Mouse (Mus musculus) liver, postnatal 0 days (tissue): ENCODE measurements at regions not wholly inside any gene's neighbourhood (a gene's known extent, or its start where the extent isn't known, plus 50 kb on each side); places are given as distances from the start of the nearest gene placed in this dataset.

Experiments
- ATAC-seq: fragments of 200-750 bp; cut with Nextera tagmentation; 2 replicates; pipeline ENCODE4 v1.8.0; 2017; ENCODE audit warnings: mild to moderate bottlenecking, moderate library complexity
- DNase-seq: peaks from one replicate; pipeline ENCODE4 v3.0.0-alpha.2; 2016
- H3K27ac ChIP-seq: fragments of 300-500 bp; sonication (generic); 2 replicates; pipeline ENCODE4 v1.5.1; 2014; ENCODE audit warnings: antibody characterized with exemption, moderate library complexity, mild to moderate bottlenecking, low read depth
- H3K27me3 ChIP-seq: fragments of 300-500 bp; sonication (generic); 2 replicates; pipeline ENCODE4 v1.6.1; 2014; ENCODE audit warnings: low read length, control low read depth, mixed read lengths; ENCODE audit not compliant: insufficient read depth
- H3K36me3 ChIP-seq: fragments of 300-500 bp; sonication (generic); replicated peaks from 2 replicates; pipeline ENCODE4 v1.6.1; 2014; ENCODE audit warnings: mild to moderate bottlenecking, control low read depth, low read length, moderate library complexity, mixed read lengths; ENCODE audit not compliant: insufficient read depth
- H3K4me1 ChIP-seq: fragments of 300-500 bp; sonication (generic); 2 replicates; pipeline ENCODE4 v1.6.1; 2014; ENCODE audit warnings: antibody characterized with exemption, mild to moderate bottlenecking, control low read depth; ENCODE audit not compliant: insufficient read depth
- H3K4me2 ChIP-seq: fragments of 300-500 bp; sonication (generic); 2 replicates; pipeline ENCODE4 v1.6.1; 2014; ENCODE audit warnings: low read depth, mild to moderate bottlenecking, low read length, moderate library complexity, mixed read lengths
- H3K4me3 ChIP-seq: fragments of 300-500 bp; sonication (generic); 2 replicates; pipeline ENCODE4 v1.5.1; 2014; ENCODE audit warnings: low read depth, low read length
- H3K9ac ChIP-seq: fragments of 300-500 bp; sonication (generic); replicated peaks from 2 replicates; pipeline ENCODE4 v1.6.1; 2014; ENCODE audit warnings: mild to moderate bottlenecking, moderate library complexity
- H3K9me3 ChIP-seq: fragments of 300-500 bp; sonication (generic); 2 replicates; pipeline ENCODE4 v1.6.1; 2016; ENCODE audit warnings: mild to moderate bottlenecking, control low read depth, low read length, mixed read lengths
- CTCF ChIP-seq: sonication (generic); IDR thresholded peaks from 2 replicates; pipeline ENCODE4 v1.5.1; 2016; ENCODE audit warnings: antibody characterized with exemption, low read depth
- EP300 ChIP-seq: IDR thresholded peaks from 2 replicates; pipeline ENCODE4 v1.6.1; 2016; ENCODE audit warnings: antibody characterized with exemption, low read depth, mild to moderate bottlenecking
- WGBS: fragments of 180-500 bp; shearing (Covaris S2); extraction: QIAGEN DNeasy Blood & Tissue Kit; methylation state at CpG from one replicate; pipeline ENCODE4 v1.1.7; 2014; ENCODE audit not compliant: insufficient replicate concordance; 5-methylcytosine and 5-hydroxymethylcytosine counted together

DNA sequence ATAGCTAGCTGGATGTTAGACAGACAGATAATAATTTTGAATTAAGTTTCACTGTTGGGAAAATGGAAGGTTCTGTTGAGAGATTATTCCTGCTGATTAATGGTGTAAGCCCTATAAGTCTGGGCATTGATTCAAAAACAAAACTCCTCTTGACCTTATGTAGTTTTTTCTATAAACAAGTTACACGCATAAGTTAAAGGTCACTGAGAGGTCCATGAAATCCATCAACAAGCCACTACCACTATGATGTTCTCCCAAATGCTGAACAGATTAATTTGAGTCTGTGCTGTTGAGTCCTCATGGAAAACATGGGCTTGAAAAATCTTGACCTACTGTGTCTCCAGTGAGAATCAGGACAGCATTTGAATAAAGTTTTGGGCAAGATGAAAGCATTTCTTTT is 109.3 kb upstream of the Gdf10 start:
- ATAC-seq (no peak), DNase-seq (no peak)
- Histone ChIP-seq H3K9me3 (no peaks in the 10 kb centered on the region), H3K4me1 (peaks cover 4% of the 10 kb centered on the region; the same call in 1 of the 2 replicates), H3K9ac (no peak overlapping the region), H3K4me3 (no peak overlapping the region), H3K27me3 (no peaks in the 10 kb centered on the region), H3K4me2 (no peak overlapping the region), H3K27ac (no peak overlapping the region), H3K36me3 (no peaks in the 10 kb centered on the region)
- TF ChIP-seq CTCF (no peak), EP300 (no peak)
- WGBS, result 71% methylated on average over 1 of the region's 1 CpGs

DNA sequence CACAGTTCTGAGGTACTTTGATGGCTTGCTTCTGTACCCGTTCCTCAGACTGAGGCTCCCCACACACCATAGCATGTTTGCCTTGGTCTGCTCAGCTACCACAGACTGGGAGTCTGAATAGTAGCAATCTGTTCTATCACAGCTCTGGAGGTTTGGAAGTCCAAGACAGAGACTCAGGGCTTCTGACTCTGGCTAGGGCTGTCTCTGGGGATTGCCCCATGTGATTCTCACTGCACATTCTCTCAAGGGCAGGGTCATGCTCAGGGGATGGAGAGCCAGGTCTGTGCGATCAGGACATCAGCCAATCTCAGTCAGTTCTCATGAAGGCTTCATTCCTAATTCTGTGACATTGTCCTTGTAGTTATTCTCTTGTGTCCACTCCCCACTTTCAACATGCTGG is 108.8 kb upstream of the Gdf10 start:
- no peaks in the 10 kb centered on the region; the same call in 1 of the 2 replicates for H3K4me1 ChIP-seq
- no peak for ATAC-seq
- H3K36me3 ChIP-seq, result no peaks in the 10 kb centered on the region
- no peak for DNase-seq
- 69% methylated on average over 2 of the region's 2 CpGs for WGBS
- no peak overlapping the region for H3K9ac ChIP-seq
- no peaks in the 10 kb centered on the region for H3K9me3 ChIP-seq
- no peak overlapping the region for H3K4me3 ChIP-seq
- no peak overlapping the region for H3K4me2 ChIP-seq
- TF ChIP-seq EP300 (no peak), CTCF (no peak)
- no peaks in the 10 kb centered on the region for H3K27me3 ChIP-seq
- no peak overlapping the region for H3K27ac ChIP-seq

DNA sequence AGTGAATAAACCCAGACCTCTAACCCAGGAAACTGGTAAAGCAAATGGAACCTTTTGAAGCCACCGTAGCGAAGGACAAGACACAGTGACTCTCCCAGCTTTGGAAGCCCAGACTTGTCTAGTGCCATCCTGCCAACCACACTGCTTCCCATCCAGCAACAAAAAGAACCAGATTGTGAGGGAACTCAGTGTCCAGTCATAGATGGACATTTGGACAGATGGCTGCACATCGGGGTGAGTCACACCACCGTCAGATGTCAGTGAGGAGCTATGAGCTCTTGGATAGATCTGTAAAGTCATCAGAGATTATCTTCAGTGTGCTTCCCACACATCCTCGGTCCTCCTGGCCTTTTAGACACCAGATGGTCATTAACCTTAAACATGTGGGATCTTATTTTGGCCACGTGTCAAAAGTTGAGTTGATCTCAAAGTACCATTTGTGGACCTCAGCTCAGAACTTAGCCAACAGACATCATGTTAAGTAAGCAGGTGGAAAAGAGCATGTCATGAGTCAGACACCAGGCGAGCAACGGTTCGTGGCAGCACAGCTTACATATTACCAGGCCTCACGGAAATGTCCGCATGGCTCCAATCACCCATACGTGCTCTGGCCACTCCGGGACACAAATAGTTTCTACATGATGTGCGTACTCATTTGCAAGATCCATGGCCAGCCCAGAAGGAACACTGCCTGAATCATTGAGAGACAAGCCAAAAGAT is 102.7 kb upstream of the Gdf10 start:
- Histone ChIP-seq H3K27me3 (no peaks in the 10 kb centered on the region), H3K4me1 (no peaks in the 10 kb centered on the region), H3K4me2 (no peak overlapping the region), H3K9ac (no peak overlapping the region), H3K9me3 (no peaks in the 10 kb centered on the region), H3K36me3 (no peaks in the 10 kb centered on the region), H3K4me3 (no peak overlapping the region), H3K27ac (no peak overlapping the region)
- ATAC-seq (no peak), DNase-seq (no peak)
- no peak for TF ChIP-seq CTCF
- 74% methylated on average over 14 of the region's 14 CpGs for WGBS

GRCm38 (mm10) chr14:33821436-33821835 is 102.0 kb upstream of the Gdf10 start:
- H3K4me1 ChIP-seq, result no peaks in the 10 kb centered on the region
- H3K36me3 ChIP-seq, result no peaks in the 10 kb centered on the region
- no peak overlapping the region for H3K27ac ChIP-seq
- no peaks in the 10 kb centered on the region for H3K9me3 ChIP-seq
- DNase-seq (no peak), ATAC-seq (no peak)
- no peak overlapping the region for H3K9ac ChIP-seq
- no peaks in the 10 kb centered on the region for H3K27me3 ChIP-seq
- no peak for TF ChIP-seq CTCF
- TF ChIP-seq EP300, result no peak
- no peak overlapping the region for H3K4me3 ChIP-seq
- WGBS, result 80% methylated on average over 7 of the region's 7 CpGs
- no peak overlapping the region for H3K4me2 ChIP-seq

GRCm38 (mm10) chr14:33824421-33824874 is 98.9 kb upstream of the Gdf10 start:
- no peaks in the 10 kb centered on the region for H3K4me1 ChIP-seq
- TF ChIP-seq CTCF (no peak), EP300 (no peak)
- no peak overlapping the region for H3K4me3 ChIP-seq
- ATAC-seq (no peak), DNase-seq (no peak)
- 54% methylated on average over 11 of the region's 11 CpGs for WGBS
- no peak overlapping the region for H3K27ac ChIP-seq
- H3K4me2 ChIP-seq, result no peak overlapping the region
- no peaks in the 10 kb centered on the region for H3K36me3 ChIP-seq
- no peaks in the 10 kb centered on the region for H3K27me3 ChIP-seq
- no peak overlapping the region for H3K9ac ChIP-seq
- no peaks in the 10 kb centered on the region for H3K9me3 ChIP-seq

DNA sequence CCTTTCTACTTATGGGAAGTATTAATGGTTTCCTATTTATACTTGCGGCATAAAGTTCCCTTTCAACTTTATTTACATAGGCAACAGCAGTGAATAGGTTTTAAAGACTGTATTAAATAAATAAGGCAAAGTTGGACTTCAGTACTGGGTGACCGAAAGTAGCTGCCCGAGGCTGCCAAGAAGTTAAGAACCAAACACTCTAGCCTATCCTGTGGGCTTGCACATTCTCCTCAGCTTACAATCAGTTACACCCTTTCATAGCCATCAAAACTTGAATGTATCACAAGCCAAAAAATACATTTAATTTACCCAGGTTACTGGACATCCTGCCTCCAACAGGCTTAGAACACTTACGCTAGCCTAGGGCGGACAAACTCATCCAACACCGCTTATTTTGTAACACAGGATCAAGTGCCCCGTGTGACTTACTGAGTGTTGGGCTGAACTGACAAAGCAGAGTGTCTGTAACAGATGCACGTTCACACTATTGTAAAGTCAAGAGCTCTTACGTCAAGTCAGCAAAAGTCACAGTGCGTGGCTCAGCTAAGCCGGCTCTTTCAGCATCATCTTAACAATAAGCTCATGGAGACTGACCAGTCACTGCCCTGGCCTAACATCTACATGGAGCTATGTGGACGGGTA is 97.3 kb upstream of the Gdf10 start:
- Histone ChIP-seq H3K4me2 (no peak overlapping the region), H3K4me1 (no peaks in the 10 kb centered on the region), H3K27me3 (no peaks in the 10 kb centered on the region), H3K9ac (no peak overlapping the region), H3K27ac (no peak overlapping the region), H3K4me3 (no peak overlapping the region), H3K9me3 (no peaks in the 10 kb centered on the region), H3K36me3 (no peaks in the 10 kb centered on the region)
- no peak for ATAC-seq
- TF ChIP-seq CTCF (no peak), EP300 (no peak)
- WGBS, result 79% methylated on average over 12 of the region's 12 CpGs
- DNase-seq, result no peak
